Mouse (Mus musculus) liver, embryonic 16.5 days (tissue): ENCODE measurements at regions not wholly inside any gene's neighbourhood (a gene's known extent, or its start where the extent isn't known, plus 50 kb on each side); places are given as distances from the start of the nearest gene placed in this dataset.

Experiments
- ATAC-seq: fragments of 200-750 bp; cut with Nextera tagmentation; 2 replicates; pipeline ENCODE4 v1.8.0; 2017; ENCODE audit warnings: low read depth, mild to moderate bottlenecking, moderate number of reproducible peaks, moderate library complexity
- H3K27ac ChIP-seq: fragments of 300-500 bp; sonication (generic); 2 replicates; pipeline ENCODE4 v1.5.1; 2014; ENCODE audit warnings: mild to moderate bottlenecking, low read length
- H3K27me3 ChIP-seq: fragments of 300-500 bp; sonication (generic); 2 replicates; pipeline ENCODE4 v1.6.1; 2014; ENCODE audit warnings: low read depth, low read length, mixed read lengths; ENCODE audit not compliant: control insufficient read depth, insufficient read depth
- H3K36me3 ChIP-seq: fragments of 300-500 bp; sonication (generic); 2 replicates; pipeline ENCODE4 v1.6.1; 2014; ENCODE audit warnings: mild to moderate bottlenecking; ENCODE audit not compliant: control insufficient read depth, insufficient read depth
- H3K4me1 ChIP-seq: fragments of 300-500 bp; sonication (generic); 2 replicates; pipeline ENCODE4 v1.6.1; 2014; ENCODE audit warnings: low read depth, low read length, mixed read lengths; ENCODE audit not compliant: control insufficient read depth
- H3K4me2 ChIP-seq: fragments of 300-500 bp; sonication (generic); 2 replicates; pipeline ENCODE4 v1.6.1; 2014; ENCODE audit warnings: low read depth, low read length, mixed read lengths
- H3K4me3 ChIP-seq: fragments of 300-500 bp; sonication (generic); 2 replicates; pipeline ENCODE4 v1.5.1; 2014; ENCODE audit warnings: low read depth, mild to moderate bottlenecking, low read length
- H3K9ac ChIP-seq: fragments of 300-500 bp; sonication (generic); 2 replicates; pipeline ENCODE4 v1.6.1; 2014; ENCODE audit warnings: low read depth, low read length
- H3K9me3 ChIP-seq: fragments of 300-500 bp; sonication (generic); replicated peaks from 2 replicates; pipeline ENCODE4 v1.6.1; 2016; ENCODE audit warnings: low read length; ENCODE audit not compliant: control insufficient read depth
- WGBS: fragments of 180-500 bp; shearing (Covaris S2); extraction: QIAGEN DNeasy Blood & Tissue Kit; methylation state at CpG from one replicate; pipeline ENCODE4 v1.1.7; 2014; ENCODE audit not compliant: insufficient replicate concordance; 5-methylcytosine and 5-hydroxymethylcytosine counted together

DNA sequence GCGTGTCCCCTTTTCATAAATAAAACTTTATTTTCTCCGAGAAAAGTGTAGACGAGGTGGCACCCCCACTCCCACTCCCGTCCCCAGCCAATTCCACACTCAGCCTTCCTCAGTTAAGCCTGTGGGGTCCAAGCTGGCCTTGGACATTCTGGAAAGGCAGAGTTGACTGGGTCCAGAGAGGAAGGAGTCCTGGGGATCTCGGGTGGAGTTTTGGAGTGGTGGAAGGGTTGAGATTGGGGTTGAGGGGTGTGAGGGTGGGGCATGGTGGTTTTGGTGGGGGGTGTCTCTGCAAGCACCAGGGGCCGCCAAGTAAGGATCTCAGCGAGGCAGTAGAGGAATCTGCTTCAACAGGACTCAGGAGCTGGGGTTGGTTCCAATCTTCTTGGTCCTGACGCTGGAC, 52.7 kb upstream of the Ezh2 start:
- WGBS, result 54% methylated on average over 8 of the region's 8 CpGs
- ATAC-seq, result no peak
- Histone ChIP-seq H3K4me3 (no peak overlapping the region), H3K9ac (no peak overlapping the region), H3K27me3 (no peaks in the 10 kb centered on the region; the same call in 1 of the 2 replicates), H3K36me3 (no peaks in the 10 kb centered on the region), H3K4me1 (peaks cover 6% of the 10 kb centered on the region), H3K27ac (no peak overlapping the region), H3K9me3 (no peaks in the 10 kb centered on the region), H3K4me2 (no peak overlapping the region)

GRCm38 (mm10) chr6:47646731-47647567, 51.8 kb upstream of the Ezh2 start:
- Histone ChIP-seq H3K4me2 (no peak overlapping the region), H3K4me3 (no peak overlapping the region), H3K27me3 (no peaks in the 10 kb centered on the region; the same call in 1 of the 2 replicates), H3K4me1 (peaks cover 6% of the 10 kb centered on the region), H3K36me3 (no peaks in the 10 kb centered on the region), H3K9ac (no peak overlapping the region), H3K27ac (no peak overlapping the region), H3K9me3 (no peaks in the 10 kb centered on the region)
- 64% methylated on average over 14 of the region's 14 CpGs for WGBS
- ATAC-seq, result no peak

- H3K9ac ChIP-seq, result no peak overlapping the region
- no peaks in the 10 kb centered on the region; the same call in 1 of the 2 replicates for H3K27me3 ChIP-seq
- H3K4me2 ChIP-seq, result no peak overlapping the region
- no peak for ATAC-seq
- no peaks in the 10 kb centered on the region for H3K9me3 ChIP-seq
- no peak overlapping the region for H3K27ac ChIP-seq
- WGBS, result 50% methylated on average over 1 of the region's 1 CpGs
- H3K36me3 ChIP-seq, result no peaks in the 10 kb centered on the region
- no peak overlapping the region for H3K4me3 ChIP-seq
- peaks cover 2% of the 10 kb centered on the region; the same call in 1 of the 2 replicates for H3K4me1 ChIP-seq
These were observed 50.9 kb upstream of the Ezh2 start for GRCm38 (mm10) chr6:47646022-47646421.
